Mouse (Mus musculus) stomach, postnatal 0 days (tissue): ENCODE data around the gene Fibcd1. TPM values are rescaled to one million over a fixed set of nuclear protein-coding genes. Genes with fewer than 3 reads are reported as not detected.

ENCODE experiments used
- ATAC-seq: fragments of 200-750 bp; cut with Nextera tagmentation; 2 replicates; pipeline ENCODE4 v1.8.0; 2017; ENCODE audit not compliant: low FRiP score, low TSS enrichment
- DNase-seq: peaks from one replicate; pipeline ENCODE4 v3.0.0-alpha.2; 2016; ENCODE audit warnings: low spot score
- H3K27ac ChIP-seq: fragments of 300-500 bp; sonication (generic); replicated peaks from 2 replicates; pipeline ENCODE4 v1.5.1; 2014; ENCODE audit warnings: mild to moderate bottlenecking, control low read depth
- H3K27me3 ChIP-seq: fragments of 300-500 bp; sonication (generic); 2 replicates; pipeline ENCODE4 v1.6.1; 2014; ENCODE audit warnings: low read length; ENCODE audit not compliant: control insufficient read depth, insufficient read depth
- H3K36me3 ChIP-seq: fragments of 300-500 bp; sonication (generic); 2 replicates; pipeline ENCODE4 v1.6.1; 2014; ENCODE audit warnings: low read length, mixed read lengths; ENCODE audit not compliant: control insufficient read depth, insufficient read depth
- H3K4me1 ChIP-seq: fragments of 300-500 bp; sonication (generic); replicated peaks from 2 replicates; pipeline ENCODE4 v1.6.1; 2014; ENCODE audit warnings: antibody characterized with exemption; ENCODE audit not compliant: control insufficient read depth, insufficient read depth
- H3K4me2 ChIP-seq: fragments of 300-500 bp; sonication (generic); replicated peaks from 2 replicates; pipeline ENCODE4 v1.6.1; 2014; ENCODE audit warnings: low read depth, mild to moderate bottlenecking, control low read depth, moderate library complexity
- H3K4me3 ChIP-seq: fragments of 300-500 bp; sonication (generic); 2 replicates; pipeline ENCODE4 v1.5.1; 2014; ENCODE audit warnings: low read depth, low read length, control low read depth
- H3K9ac ChIP-seq: fragments of 300-500 bp; sonication (generic); 2 replicates; pipeline ENCODE4 v1.6.1; 2014; ENCODE audit warnings: mild to moderate bottlenecking, low read length, control low read depth, mixed read lengths
- H3K9me3 ChIP-seq: fragments of 300-500 bp; sonication (generic); 2 replicates; pipeline ENCODE4 v1.6.1; 2016; ENCODE audit warnings: low read length; ENCODE audit not compliant: control insufficient read depth
- CTCF ChIP-seq: IDR thresholded peaks from 2 replicates; pipeline ENCODE4 v1.5.1; 2016; ENCODE audit warnings: antibody characterized with exemption, low read depth, mild to moderate bottlenecking, moderate library complexity
- EP300 ChIP-seq: optimal IDR thresholded peaks from 2 replicates; pipeline ENCODE3; 2016; ENCODE audit warnings: antibody characterized with exemption
- WGBS: fragments of 180-500 bp; shearing (Covaris S2); extraction: QIAGEN DNeasy Blood & Tissue Kit; methylation state at CpG from one replicate; pipeline ENCODE4 v1.1.7; 2014; 5-methylcytosine and 5-hydroxymethylcytosine counted together
- polyA plus RNA-seq: library from polyadenylated mRNA; unstranded; fragments of >200 nt; fragmentation: Nextera tagmentation; extraction: Ambion mirVana; gene quantifications from 2 replicates; pipeline ENCODE4 v1.2.1, GENCODE M21; 2015

The Fibcd1 gene
- polyA plus RNA-seq, 1 experiment from 2014 or later: 0.08 TPM

DNA sequence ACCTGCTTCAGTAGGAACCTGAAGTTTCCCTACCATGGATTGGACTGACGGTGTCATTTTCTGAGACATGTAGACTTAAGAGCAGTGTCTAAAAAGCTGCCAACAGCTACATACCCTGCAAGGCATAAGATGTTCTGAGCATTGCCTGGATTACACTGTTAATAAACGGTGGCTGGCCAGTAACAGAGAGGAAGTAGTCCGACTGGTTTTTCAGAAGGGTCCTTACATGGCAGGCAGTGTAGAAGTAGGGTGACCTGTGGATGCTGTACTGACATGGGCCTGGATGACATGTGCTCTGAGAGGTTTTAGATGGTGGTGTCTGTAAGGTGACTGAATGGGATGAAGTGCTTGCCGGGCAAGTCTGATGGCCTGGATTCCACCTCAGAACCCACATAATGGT is 78.0 kb downstream of the Fibcd1 start:
- Histone ChIP-seq H3K27ac (peak overlapping the region; percentile 53), H3K36me3 (no peaks in the 10 kb centered on the region), H3K4me2 (no peak overlapping the region), H3K27me3 (no peaks in the 10 kb centered on the region), H3K4me1 (peaks cover 15% of the 10 kb centered on the region), H3K9me3 (no peaks in the 10 kb centered on the region), H3K9ac (no peak overlapping the region), H3K4me3 (no peak overlapping the region)
- no peak for ATAC-seq
- no peak for DNase-seq
- WGBS: 50% methylated on average over 4 of the region's 4 CpGs
- TF ChIP-seq EP300: no peak
- TF ChIP-seq CTCF: no peak

DNA sequence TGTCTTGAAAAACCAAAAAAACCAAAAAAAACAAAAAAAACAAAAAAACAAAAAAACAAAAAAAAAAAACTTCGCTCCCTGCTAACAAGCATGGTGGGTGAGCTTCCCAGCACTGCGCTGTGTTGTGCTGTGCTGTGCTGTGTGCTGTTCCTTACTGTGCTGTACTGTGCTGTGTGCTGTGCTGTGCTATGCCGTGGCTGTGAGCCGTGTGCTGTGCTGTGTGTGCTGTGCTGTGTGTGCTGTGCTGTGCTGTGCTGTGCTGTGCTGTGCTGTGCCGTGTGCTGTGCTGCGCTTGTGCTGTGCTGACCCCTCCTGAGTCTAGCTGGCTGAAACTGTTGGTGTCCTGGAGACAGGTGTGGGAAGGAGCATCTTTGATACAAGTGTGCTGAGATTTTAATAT is 78.7 kb downstream of the Fibcd1 start:
- H3K9ac ChIP-seq: no peak overlapping the region
- no peaks in the 10 kb centered on the region for H3K27me3 ChIP-seq
- H3K4me2 ChIP-seq: no peak overlapping the region
- peaks cover 19% of the 10 kb centered on the region for H3K4me1 ChIP-seq
- no peak for TF ChIP-seq EP300
- no peak for TF ChIP-seq CTCF
- DNase-seq: no peak
- H3K27ac ChIP-seq: peak overlapping the region; percentile 53; the same call in 1 of the 2 replicates
- H3K9me3 ChIP-seq: no peaks in the 10 kb centered on the region
- 90% methylated on average over 6 of the region's 6 CpGs for WGBS
- ATAC-seq: no peak
- no peak overlapping the region for H3K4me3 ChIP-seq
- H3K36me3 ChIP-seq: no peaks in the 10 kb centered on the region

Other genes starting within 250 kb of the Fibcd1 start
- gene Prdm12, start 206.0 kb downstream of the Fibcd1 start, polyA plus RNA-seq: not detected in 2 replicates
- 22.2 and 23.4 TPM in 2 replicates for gene Exosc2, start 175.3 kb downstream of the Fibcd1 start, polyA plus RNA-seq
- gene Abl1, start 157.6 kb downstream of the Fibcd1 start, polyA plus RNA-seq: 11.1 and 11.5 TPM in 2 replicates
- gene Qrfp, start 35.4 kb downstream of the Fibcd1 start, polyA plus RNA-seq: 0.08 and 0.10 TPM in 2 replicates
- 0.79 and 0.80 TPM in 2 replicates for gene Lamc3, start 41.3 kb upstream of the Fibcd1 start, polyA plus RNA-seq
- gene Aif1l, start 104.1 kb upstream of the Fibcd1 start, polyA plus RNA-seq: 47.7 and 49.5 TPM in 2 replicates
- 29.4 and 33.6 TPM in 2 replicates for gene Nup214, start 128.4 kb upstream of the Fibcd1 start, polyA plus RNA-seq
- 0.46 and 0.67 TPM in 2 replicates for gene Fam78a, start 238.9 kb upstream of the Fibcd1 start, polyA plus RNA-seq
- gene Plpp7, start 249.5 kb upstream of the Fibcd1 start, polyA plus RNA-seq: 2.6 and 2.8 TPM in 2 replicates